Mouse (Mus musculus) heart, embryonic 16.5 days (tissue): ENCODE results near the gene Sigmar1. TPM values are rescaled to one million over a fixed set of nuclear protein-coding genes. Genes with fewer than 3 reads are reported as not detected.

Experiments
- ATAC-seq: fragments of 200-750 bp; cut with Nextera tagmentation; replicated peaks from 2 replicates; pipeline ENCODE4 v1.8.0; 2017; ENCODE audit warnings: moderate number of reproducible peaks; ENCODE audit not compliant: insufficient read depth, low FRiP score; ENCODE audit errors: extremely low read depth
- H3K27ac ChIP-seq: fragments of 300-500 bp; sonication (generic); 2 replicates; pipeline ENCODE4 v1.5.1; 2014; ENCODE audit warnings: mild to moderate bottlenecking, low read length, control low read depth, moderate library complexity
- H3K27me3 ChIP-seq: fragments of 300-500 bp; sonication (generic); 2 replicates; pipeline ENCODE4 v1.6.1; 2014; ENCODE audit warnings: low read length, mixed read lengths; ENCODE audit not compliant: control insufficient read depth, insufficient read depth
- H3K36me3 ChIP-seq: fragments of 300-500 bp; sonication (generic); 2 replicates; pipeline ENCODE4 v1.6.1; 2014; ENCODE audit not compliant: control insufficient read depth, insufficient read depth
- H3K4me1 ChIP-seq: fragments of 300-500 bp; sonication (generic); 2 replicates; pipeline ENCODE4 v1.6.1; 2014; ENCODE audit warnings: low read length, mixed read lengths; ENCODE audit not compliant: control insufficient read depth, insufficient read depth
- H3K4me2 ChIP-seq: fragments of 300-500 bp; sonication (generic); 2 replicates; pipeline ENCODE4 v1.6.1; 2014; ENCODE audit warnings: low read depth, mild to moderate bottlenecking, control low read depth, low read length
- H3K4me3 ChIP-seq: fragments of 300-500 bp; sonication (generic); 2 replicates; pipeline ENCODE4 v1.5.1; 2014; ENCODE audit warnings: mild to moderate bottlenecking, control low read depth, low read length
- H3K9ac ChIP-seq: fragments of 300-500 bp; sonication (generic); 2 replicates; pipeline ENCODE4 v1.6.1; 2014; ENCODE audit warnings: low read length, control low read depth
- H3K9me3 ChIP-seq: fragments of 300-500 bp; sonication (generic); replicated peaks from 2 replicates; pipeline ENCODE4 v1.6.1; 2016; ENCODE audit warnings: low read length; ENCODE audit not compliant: control insufficient read depth
- WGBS: fragments of 180-500 bp; shearing (Covaris S2); extraction: QIAGEN DNeasy Blood & Tissue Kit; methylation state at CpG from one replicate; pipeline ENCODE4 v1.1.7; 2014; 5-methylcytosine and 5-hydroxymethylcytosine counted together
- polyA plus RNA-seq: library from polyadenylated mRNA; unstranded; fragments of >200 nt; fragmentation: Nextera tagmentation; extraction: Ambion mirVana; gene quantifications from 2 replicates; pipeline ENCODE4 v1.2.1, GENCODE M21; 2015

Gene Sigmar1
- polyA plus RNA-seq, 1 experiment from 2014 or later: 61.7 TPM

- H3K27ac ChIP-seq: peak overlapping the region; percentile 88
- H3K4me1 ChIP-seq: peaks cover 11% of the 10 kb centered on the region
- peak; percentile 75 for ATAC-seq
- H3K27me3 ChIP-seq: no peaks in the 10 kb centered on the region
- no peaks in the 10 kb centered on the region for H3K9me3 ChIP-seq
- WGBS: 1% methylated on average over 48 of the region's 48 CpGs
- peak overlapping the region; percentile 89 for H3K9ac ChIP-seq
- H3K36me3 ChIP-seq: peaks cover 7% of the 10 kb centered on the region; the same call in 1 of the 2 replicates
- peak overlapping the region; percentile 83 for H3K4me3 ChIP-seq
- peak overlapping the region; percentile 91 for H3K4me2 ChIP-seq
These were observed 15.4 kb downstream of the Sigmar1 start for GRCm38 (mm10) chr4:41740380-41741157.

GRCm38 (mm10) chr4:41739260-41739659 lies 16.7 kb downstream of the Sigmar1 start:
- Histone ChIP-seq H3K27ac (no peak overlapping the region), H3K4me1 (peaks cover 11% of the 10 kb centered on the region), H3K4me2 (no peak overlapping the region), H3K4me3 (no peak overlapping the region), H3K9me3 (no peaks in the 10 kb centered on the region), H3K9ac (no peak overlapping the region), H3K36me3 (peaks cover 7% of the 10 kb centered on the region; the same call in 1 of the 2 replicates), H3K27me3 (peaks cover 5% of the 10 kb centered on the region; the same call in 1 of the 2 replicates)
- no peak for ATAC-seq
- WGBS: 92% methylated on average over 13 of the region's 13 CpGs

GRCm38 (mm10) chr4:41738256-41738603 lies 17.7 kb downstream of the Sigmar1 start:
- Histone ChIP-seq H3K27ac (no peak overlapping the region), H3K9ac (no peak overlapping the region), H3K4me1 (peaks cover 11% of the 10 kb centered on the region), H3K4me2 (no peak overlapping the region), H3K9me3 (no peaks in the 10 kb centered on the region), H3K4me3 (no peak overlapping the region), H3K36me3 (peaks cover 7% of the 10 kb centered on the region; the same call in 1 of the 2 replicates), H3K27me3 (peaks cover 6% of the 10 kb centered on the region)
- 83% methylated on average over 1 of the region's 1 CpGs for WGBS
- no peak for ATAC-seq

- ATAC-seq: 0 out of 2 replicates have a peak, but pooled peaks have one; percentile 29
These were observed 18.2 kb downstream of the Sigmar1 start for GRCm38 (mm10) chr4:41737602-41738255.

GRCm38 (mm10) chr4:41731052-41731765 lies 24.7 kb downstream of the Sigmar1 start, which contains the start of gene Arid3c:
Gene Arid3c, minus strand, starts transcription at chr4:41731142.
- Histone ChIP-seq H3K9ac (no peak within 1 kb of the TSS), H3K27ac (no peak within 1 kb of the TSS), H3K4me2 (peak within 1 kb of the TSS; percentile 66), H3K4me1 (0 out of 2 replicates have a peak, but pooled peaks cover 5% of the 10 kb centered on the region), H3K9me3 (no peaks in the 10 kb centered on the region), H3K27me3 (peaks cover 64% of the 10 kb centered on the region), H3K36me3 (no peaks in the 10 kb centered on the region), H3K4me3 (peak within 1 kb of the TSS; percentile 47)
- ATAC-seq: no peak; the same call in 1 of the 2 replicates
- WGBS: 2% methylated on average over 50 of the region's 50 CpGs

More at GRCm38 (mm10) chr4:41737602-41738255, 18.2 kb downstream of the Sigmar1 start:
- Histone ChIP-seq H3K4me2 (no peak overlapping the region), H3K36me3 (peaks cover 7% of the 10 kb centered on the region; the same call in 1 of the 2 replicates), H3K9ac (no peak overlapping the region), H3K27ac (no peak overlapping the region), H3K4me3 (no peak overlapping the region), H3K4me1 (peaks cover 11% of the 10 kb centered on the region), H3K9me3 (no peaks in the 10 kb centered on the region), H3K27me3 (peaks cover 11% of the 10 kb centered on the region)
- 39% methylated on average over 8 of the region's 8 CpGs for WGBS

- WGBS: 17% methylated on average over 20 of the region's 20 CpGs
- no peak overlapping the region for H3K9ac ChIP-seq
- H3K4me3 ChIP-seq: no peak overlapping the region
- no peaks in the 10 kb centered on the region for H3K36me3 ChIP-seq
- H3K4me2 ChIP-seq: no peak overlapping the region
- no peak overlapping the region for H3K27ac ChIP-seq
- H3K4me1 ChIP-seq: peaks cover 12% of the 10 kb centered on the region; the same call in 1 of the 2 replicates
- H3K27me3 ChIP-seq: peaks cover 74% of the 10 kb centered on the region
- no peak for ATAC-seq
- no peaks in the 10 kb centered on the region for H3K9me3 ChIP-seq
These were observed 28.9 kb downstream of the Sigmar1 start for GRCm38 (mm10) chr4:41726826-41727621.

- Histone ChIP-seq H3K4me3 (peak within 1 kb of the TSS; percentile 91), H3K4me2 (peak within 1 kb of the TSS; percentile 89), H3K9ac (peak within 1 kb of the TSS; percentile 90), H3K4me1 (peaks cover 12% of the 10 kb centered on the region; the same call in 1 of the 2 replicates), H3K27ac (no peak within 1 kb of the TSS), H3K9me3 (no peaks in the 10 kb centered on the region), H3K27me3 (peaks cover 43% of the 10 kb centered on the region), H3K36me3 (peaks cover 14% of the 10 kb centered on the region)
- peak; percentile 96 for ATAC-seq
- under 1% methylated on average over 27 of the region's 27 CpGs for WGBS
These were observed 33.0 kb downstream of the Sigmar1 start, which contains the start of gene Dctn3 for GRCm38 (mm10) chr4:41722918-41723351. Gene Dctn3, minus strand, starts transcription at chr4:41723170.

- peaks cover 18% of the 10 kb centered on the region for H3K4me1 ChIP-seq
- no peak overlapping the region for H3K27ac ChIP-seq
- no peak overlapping the region for H3K4me3 ChIP-seq
- peaks cover 14% of the 10 kb centered on the region for H3K36me3 ChIP-seq
- H3K9ac ChIP-seq: no peak overlapping the region
- no peak for ATAC-seq
- no peaks in the 10 kb centered on the region for H3K27me3 ChIP-seq
- H3K4me2 ChIP-seq: no peak overlapping the region
- WGBS: 57% methylated on average over 6 of the region's 6 CpGs
- no peaks in the 10 kb centered on the region for H3K9me3 ChIP-seq
These were observed 39.1 kb downstream of the Sigmar1 start for GRCm38 (mm10) chr4:41716834-41717233.
